Mouse (Mus musculus) embryonic fibroblast, embryonic 13.5 days (primary cell): ENCODE measurements around the gene Haao.

Source experiments
- CTCF ChIP-seq: IDR thresholded peaks from 2 replicates; pipeline ENCODE4 v1.5.1; 2011; ENCODE audit warnings: mild to moderate bottlenecking, control low read depth, low read length, moderate library complexity, borderline replicate concordance; ENCODE audit not compliant: insufficient read depth
- POLR2A ChIP-seq: IDR thresholded peaks from 2 replicates; pipeline ENCODE4 v1.6.1; 2011; ENCODE audit warnings: low read depth, mild to moderate bottlenecking, control low read depth, low read length, moderate library complexity

GRCm38 (mm10) chr17:83834120-83834519 lies 13.6 kb downstream of the Haao start:
- no peak for TF ChIP-seq CTCF
- TF ChIP-seq POLR2A = no peak
